8 mouse cellular contexts compared by ENCODE assay signal in the genomic region with DNA sequence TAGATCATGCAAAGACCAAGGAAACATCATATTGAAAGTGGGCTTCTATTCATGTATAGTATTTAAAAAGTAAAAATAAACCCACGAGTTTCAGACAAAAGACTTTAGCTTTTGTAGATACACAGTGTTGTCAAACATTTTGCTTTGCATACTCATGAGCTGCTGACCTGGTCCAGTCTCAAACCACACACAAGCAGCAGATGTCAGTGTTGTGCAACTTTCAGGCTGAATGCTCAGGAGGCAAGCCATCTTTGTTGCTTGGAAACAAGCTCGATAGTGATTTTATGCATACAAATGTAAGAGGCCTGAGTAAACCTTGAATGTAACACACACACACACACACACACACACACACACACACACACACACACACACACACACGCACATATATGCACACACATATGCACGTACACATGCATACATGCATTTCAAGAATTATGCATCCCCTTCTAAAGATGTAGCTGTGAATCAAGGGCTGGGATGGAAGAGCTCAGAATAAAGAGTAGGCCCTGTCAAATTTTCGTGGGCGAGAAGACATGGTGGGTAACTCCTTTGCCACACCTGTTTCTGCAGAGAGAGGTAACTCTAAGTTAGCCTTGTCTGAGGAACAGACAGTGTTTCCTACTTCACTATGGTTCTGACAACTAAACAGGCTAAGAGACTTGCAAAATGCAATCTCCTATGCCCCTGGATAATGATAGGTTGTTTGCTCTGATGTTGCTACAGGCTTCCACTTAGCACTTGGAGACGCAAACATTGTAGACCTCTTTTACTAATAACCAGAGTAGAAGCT.
A peak's percentile ranks its signal among the peaks of the same experiment; 100 is the strongest.
DNase-seq lines count a peak whose midpoint lies in the region; ATAC-seq and TF ChIP-seq lines count a peak whose summit lies in the region.

No protein-coding gene starts in this region.

- no peak overlapping the region for H3K4me3 ChIP-seq in kidney, embryonic 14.5 days (ENCODE audit: low read length)
- H3K4me3 ChIP-seq in midbrain, embryonic 14.5 days (replicated peaks; ENCODE audit: low read depth, low read length) = no peak overlapping the region
- no peak overlapping the region for H3K4me3 ChIP-seq in thymus, adult 2 months (ENCODE audit: control insufficient read depth, insufficient read depth, low read length)

- H3K4me2 ChIP-seq in kidney, embryonic 14.5 days (replicated peaks; ENCODE audit: low read depth, low read length) = no peak overlapping the region
- H3K4me2 ChIP-seq in midbrain, embryonic 14.5 days (ENCODE audit: low read length) = no peak overlapping the region

- H3K27me3 ChIP-seq in kidney, embryonic 14.5 days (ENCODE audit: control insufficient read depth, insufficient read depth, low read length) = no peaks in the 10 kb centered on the region
- no peaks in the 10 kb centered on the region for H3K27me3 ChIP-seq in midbrain, embryonic 14.5 days (ENCODE audit: control insufficient read depth, insufficient read depth, low read length)
- no peaks in the 10 kb centered on the region for H3K27me3 ChIP-seq in thymus, adult 2 months (ENCODE audit: control insufficient read depth, insufficient read depth, low read length)

- H3K4me1 ChIP-seq in kidney, embryonic 14.5 days (ENCODE audit: control insufficient read depth, insufficient read depth, low read length) = no peaks in the 10 kb centered on the region
- peaks cover 13% of the 10 kb centered on the region for H3K4me1 ChIP-seq in midbrain, embryonic 14.5 days (ENCODE audit: control insufficient read depth, insufficient read depth, low read length)
- H3K4me1 ChIP-seq in thymus, adult 2 months (replicated peaks; ENCODE audit: control insufficient read depth, insufficient read depth, low read length) = no peaks in the 10 kb centered on the region

- no peak for ATAC-seq in kidney, embryonic 14.5 days (ENCODE audit: low FRiP score, low TSS enrichment)
- ATAC-seq in midbrain, embryonic 14.5 days (ENCODE audit: low FRiP score, low TSS enrichment) = peak; percentile 68; the same call in 1 of the 2 replicates
- ATAC-seq in monocyte, adult 5-6 weeks (replicated peaks; ENCODE audit: insufficient number of reproducible peaks, low FRiP score, low TSS enrichment, poor library complexity, severe bottlenecking) = no peak

- no peak for TF ChIP-seq POLR2A in thymus, adult 2 months (IDR thresholded peaks at IDR 0.05; ENCODE audit: control insufficient read depth, extremely low read depth, insufficient read depth, low read length, poor library complexity)

- H3K36me3 ChIP-seq in kidney, embryonic 14.5 days (ENCODE audit: control insufficient read depth, insufficient read depth, low read length) = no peaks in the 10 kb centered on the region
- H3K36me3 ChIP-seq in midbrain, embryonic 14.5 days (ENCODE audit: control insufficient read depth, insufficient read depth, low read length) = no peaks in the 10 kb centered on the region
- no peaks in the 10 kb centered on the region for H3K36me3 ChIP-seq in thymus, adult 2 months (ENCODE audit: control insufficient read depth, insufficient read depth, low read length)

- H3K9ac ChIP-seq in kidney, embryonic 14.5 days (ENCODE audit: low read depth, low read length) = no peak overlapping the region
- no peak overlapping the region for H3K9ac ChIP-seq in midbrain, embryonic 14.5 days (replicated peaks; ENCODE audit: low read length)

- no peaks in the 10 kb centered on the region for H3K9me3 ChIP-seq in kidney, embryonic 14.5 days (ENCODE audit: control insufficient read depth, low read length)
- H3K9me3 ChIP-seq in midbrain, embryonic 14.5 days (ENCODE audit: control insufficient read depth, low read length) = no peaks in the 10 kb centered on the region

- H3K27ac ChIP-seq in kidney, embryonic 14.5 days (ENCODE audit: low read depth, low read length) = no peak overlapping the region
- peak overlapping the region; percentile 78 for H3K27ac ChIP-seq in midbrain, embryonic 14.5 days (replicated peaks; ENCODE audit: low read depth, low read length)
- no peak overlapping the region for H3K27ac ChIP-seq in thymus, adult 2 months (ENCODE audit: control insufficient read depth, insufficient read depth, low read length)

- no peak for TF ChIP-seq CTCF in thymus, adult 2 months (IDR thresholded peaks at IDR 0.05; ENCODE audit: borderline replicate concordance, control insufficient read depth, extremely low read depth, insufficient read depth, low read length, poor library complexity)

- peak; percentile 28 for DNase-seq in kidney, adult 18-20 months
- DNase-seq in cerebellum, postnatal 10 days = peak; percentile 82
- peak; percentile 58 to 59 for DNase-seq in frontal cortex, postnatal 14 days (ENCODE audit: low spot score in 2 of 2)
- peak; percentile 64 to 77 for DNase-seq in layer of hippocampus, adult 8-10 months (ENCODE audit: low spot score in 2 of 2)
- peak; percentile 92 for DNase-seq in midbrain, embryonic 14.5 days
- DNase-seq in thymus, adult 2 months = no peak

- 69% methylated on average over 7 of the region's 7 CpGs for WGBS in kidney, embryonic 14.5 days
- WGBS in midbrain, embryonic 14.5 days = 38% methylated on average over 7 of the region's 7 CpGs
- WGBS in thymus, adult 2 months = 81% methylated on average over 7 of the region's 7 CpGs
